Mouse (Mus musculus) midbrain, embryonic 15.5 days (tissue): ENCODE data around the gene Gm49339. TPM values are rescaled to one million over a fixed set of nuclear protein-coding genes. Genes with fewer than 3 reads are reported as not detected.
"Not testable (repeated sequence)": the region's sequence is repeated elsewhere in the genome, so short reads cannot be mapped to it uniquely, and the experiment has no call there.

Source experiments
- ATAC-seq: fragments of 200-750 bp; cut with Nextera tagmentation; replicated peaks from 2 replicates; pipeline ENCODE4 v1.8.0; 2017; ENCODE audit warnings: moderate TSS enrichment
- H3K27ac ChIP-seq: fragments of 300-500 bp; sonication (generic); 2 replicates; pipeline ENCODE4 v1.5.1; 2015; ENCODE audit warnings: mild to moderate bottlenecking, inconsistent platforms
- H3K27me3 ChIP-seq: fragments of 300-500 bp; sonication (generic); replicated peaks from 2 replicates; pipeline ENCODE4 v1.6.1; 2015; ENCODE audit warnings: inconsistent platforms
- H3K36me3 ChIP-seq: fragments of 300-500 bp; sonication (generic); replicated peaks from 2 replicates; pipeline ENCODE4 v1.6.1; 2015; ENCODE audit warnings: inconsistent platforms
- H3K4me1 ChIP-seq: fragments of 300-500 bp; sonication (generic); 2 replicates; pipeline ENCODE4 v1.6.1; 2015; ENCODE audit warnings: inconsistent platforms
- H3K4me2 ChIP-seq: fragments of 300-500 bp; sonication (generic); 2 replicates; pipeline ENCODE4 v1.6.1; 2015; ENCODE audit warnings: inconsistent platforms, mild to moderate bottlenecking, moderate library complexity
- H3K4me3 ChIP-seq: fragments of 300-500 bp; sonication (generic); 2 replicates; pipeline ENCODE4 v1.5.1; 2015; ENCODE audit warnings: mild to moderate bottlenecking, inconsistent platforms
- H3K9ac ChIP-seq: fragments of 300-500 bp; sonication (generic); 2 replicates; pipeline ENCODE4 v1.6.1; 2015; ENCODE audit warnings: mild to moderate bottlenecking, inconsistent platforms
- H3K9me3 ChIP-seq: fragments of 300-500 bp; sonication (generic); 2 replicates; pipeline ENCODE4 v1.6.1; 2016; ENCODE audit warnings: inconsistent platforms
- WGBS: fragments of 180-500 bp; shearing (Covaris S2); methylation state at CpG from one replicate; pipeline ENCODE4 v1.1.7; 2015; ENCODE audit warnings: mixed read lengths; 5-methylcytosine and 5-hydroxymethylcytosine counted together
- polyA plus RNA-seq: library from polyadenylated mRNA; unstranded; fragments of >200 nt; fragmentation: Nextera tagmentation; extraction: Ambion mirVana; gene quantifications from 2 replicates; pipeline ENCODE4 v1.2.1, GENCODE M21; 2015

Gm49339 gene
- 0.21 TPM in 1 of 2 replicates, not detected in the other for polyA plus RNA-seq

GRCm38 (mm10) chr10:51480397-51480796 lies at the start of gene Gm49339, which contains the start of gene Lilr4b:
Gene Gm49339 (plus strand): TSS chr10:51480612.
Gene Lilr4b (plus strand): TSS chr10:51480632.
- not testable (repeated sequence) for H3K9ac ChIP-seq, ATAC-seq, H3K4me2 ChIP-seq, H3K27ac ChIP-seq, H3K27me3 ChIP-seq, H3K36me3 ChIP-seq, H3K9me3 ChIP-seq, H3K4me3 ChIP-seq, H3K4me1 ChIP-seq
- WGBS = 97% methylated on average over 1 of the region's 3 CpGs

GRCm38 (mm10) chr10:51432940-51433339 lies 47.5 kb upstream of the Gm49339 start:
- ATAC-seq = no peak
- Histone ChIP-seq H3K4me2 (no peak overlapping the region), H3K27ac (no peak overlapping the region), H3K9ac (no peak overlapping the region), H3K27me3 (no peaks in the 10 kb centered on the region), H3K4me1 (no peaks in the 10 kb centered on the region), H3K4me3 (no peak overlapping the region), H3K9me3 (no peaks in the 10 kb centered on the region), H3K36me3 (no peaks in the 10 kb centered on the region)

- ATAC-seq = no peak
- no peaks in the 10 kb centered on the region for H3K36me3 ChIP-seq
- H3K27ac ChIP-seq = no peak overlapping the region
- no peaks in the 10 kb centered on the region for H3K27me3 ChIP-seq
- H3K4me3 ChIP-seq = no peak overlapping the region
- WGBS = 78% methylated on average over 3 of the region's 3 CpGs
- H3K9ac ChIP-seq = no peak overlapping the region
- H3K4me2 ChIP-seq = no peak overlapping the region
- no peaks in the 10 kb centered on the region for H3K9me3 ChIP-seq
- no peaks in the 10 kb centered on the region for H3K4me1 ChIP-seq
Measured at GRCm38 (mm10) chr10:51435684-51436083, 44.7 kb upstream of the Gm49339 start.

GRCm38 (mm10) chr10:51451610-51452009 lies 28.8 kb upstream of the Gm49339 start:
- Histone ChIP-seq H3K27ac (no peak overlapping the region), H3K4me3 (no peak overlapping the region), H3K36me3 (no peaks in the 10 kb centered on the region), H3K9me3 (no peaks in the 10 kb centered on the region), H3K9ac (no peak overlapping the region), H3K27me3 (no peaks in the 10 kb centered on the region), H3K4me1 (no peaks in the 10 kb centered on the region), H3K4me2 (no peak overlapping the region)
- WGBS = 89% methylated on average over 4 of the region's 4 CpGs
- ATAC-seq = no peak

GRCm38 (mm10) chr10:51453616-51454298 lies 26.7 kb upstream of the Gm49339 start:
- Histone ChIP-seq H3K27me3 (no peaks in the 10 kb centered on the region), H3K36me3 (no peaks in the 10 kb centered on the region), H3K9ac (no peak overlapping the region), H3K4me1 (no peaks in the 10 kb centered on the region), H3K4me3 (no peak overlapping the region), H3K4me2 (no peak overlapping the region), H3K9me3 (no peaks in the 10 kb centered on the region), H3K27ac (no peak overlapping the region)
- no peak for ATAC-seq
- WGBS = 73% methylated on average over 1 of the region's 1 CpGs

GRCm38 (mm10) chr10:51454365-51454764 lies 26.0 kb upstream of the Gm49339 start:
- Histone ChIP-seq H3K4me1 (no peaks in the 10 kb centered on the region), H3K4me3 (no peak overlapping the region), H3K27me3 (no peaks in the 10 kb centered on the region), H3K27ac (no peak overlapping the region), H3K4me2 (no peak overlapping the region), H3K9me3 (no peaks in the 10 kb centered on the region), H3K9ac (no peak overlapping the region), H3K36me3 (no peaks in the 10 kb centered on the region)
- ATAC-seq = no peak
- 77% methylated on average over 1 of the region's 1 CpGs for WGBS

GRCm38 (mm10) chr10:51455762-51456161 lies 24.6 kb upstream of the Gm49339 start:
- Histone ChIP-seq H3K4me1 (no peaks in the 10 kb centered on the region), H3K9ac (no peak overlapping the region), H3K27ac (no peak overlapping the region), H3K9me3 (no peaks in the 10 kb centered on the region), H3K36me3 (no peaks in the 10 kb centered on the region), H3K4me3 (no peak overlapping the region), H3K4me2 (no peak overlapping the region), H3K27me3 (no peaks in the 10 kb centered on the region)
- WGBS = 86% methylated on average over 1 of the region's 1 CpGs
- no peak for ATAC-seq

GRCm38 (mm10) chr10:51456369-51456768 lies 24.0 kb upstream of the Gm49339 start:
- Histone ChIP-seq H3K36me3 (no peaks in the 10 kb centered on the region), H3K4me1 (no peaks in the 10 kb centered on the region), H3K9me3 (no peaks in the 10 kb centered on the region), H3K27me3 (no peaks in the 10 kb centered on the region), H3K27ac (no peak overlapping the region), H3K9ac (no peak overlapping the region), H3K4me2 (no peak overlapping the region), H3K4me3 (no peak overlapping the region)
- no peak for ATAC-seq
- WGBS = 85% methylated on average over 4 of the region's 4 CpGs

- WGBS = 24% methylated on average over 4 of the region's 4 CpGs
- ATAC-seq = not testable (repeated sequence)
Measured at GRCm38 (mm10) chr10:51463800-51464199, 16.6 kb upstream of the Gm49339 start.

GRCm38 (mm10) chr10:51490691-51491090 lies 10.3 kb downstream of the Gm49339 start, which contains the start of gene Lilrb4a:
Gene Lilrb4a (plus strand): TSS chr10:51490956.
- ATAC-seq, H3K4me2 ChIP-seq, H3K4me3 ChIP-seq, H3K27ac ChIP-seq, H3K4me1 ChIP-seq, H3K9me3 ChIP-seq, H3K36me3 ChIP-seq, H3K9ac ChIP-seq, H3K27me3 ChIP-seq: not testable (repeated sequence)
- no CpG with 5 or more reads among the region's 2 CpGs for WGBS

More at GRCm38 (mm10) chr10:51463800-51464199, 16.6 kb upstream of the Gm49339 start:
- H3K27me3 ChIP-seq, H3K27ac ChIP-seq, H3K9me3 ChIP-seq, H3K36me3 ChIP-seq, H3K4me3 ChIP-seq, H3K4me2 ChIP-seq, H3K4me1 ChIP-seq, H3K9ac ChIP-seq: not testable (repeated sequence)

GRCm38 (mm10) chr10:51520021-51520420 lies 39.6 kb downstream of the Gm49339 start:
- Histone ChIP-seq H3K9ac (no peak overlapping the region), H3K4me3 (no peak overlapping the region), H3K4me2 (no peak overlapping the region), H3K4me1 (no peaks in the 10 kb centered on the region), H3K36me3 (no peaks in the 10 kb centered on the region), H3K27me3 (no peaks in the 10 kb centered on the region), H3K27ac (no peak overlapping the region), H3K9me3 (no peaks in the 10 kb centered on the region)
- ATAC-seq = no peak

GRCm38 (mm10) chr10:51521453-51521852 lies 41.0 kb downstream of the Gm49339 start:
- no peak for ATAC-seq
- no peaks in the 10 kb centered on the region for H3K27me3 ChIP-seq
- H3K4me2 ChIP-seq = no peak overlapping the region
- H3K27ac ChIP-seq = no peak overlapping the region
- H3K4me3 ChIP-seq = no peak overlapping the region
- H3K4me1 ChIP-seq = no peaks in the 10 kb centered on the region
- H3K36me3 ChIP-seq = no peaks in the 10 kb centered on the region
- no peak overlapping the region for H3K9ac ChIP-seq
- no peaks in the 10 kb centered on the region for H3K9me3 ChIP-seq

GRCm38 (mm10) chr10:51526090-51526489 lies 45.7 kb downstream of the Gm49339 start:
- Histone ChIP-seq H3K9me3 (no peaks in the 10 kb centered on the region), H3K4me1 (no peaks in the 10 kb centered on the region), H3K9ac (no peak overlapping the region), H3K27me3 (no peaks in the 10 kb centered on the region), H3K4me2 (no peak overlapping the region), H3K36me3 (no peaks in the 10 kb centered on the region), H3K27ac (no peak overlapping the region), H3K4me3 (no peak overlapping the region)
- ATAC-seq = no peak
- 66% methylated on average over 7 of the region's 7 CpGs for WGBS
